In genomic region chr17:69158690-69159089, GRCm38 (mm10) we compare ENCODE assay signal across 11 mouse cellular contexts.
DNase-seq lines count a peak whose midpoint lies in the region; ATAC-seq and TF ChIP-seq lines count a peak whose summit lies in the region.
"Had no signal": no experiment of that assay in that cellular context is flagged by ENCODE, and none has a peak within 500 bp of the region (broad histone marks: within the 10 kb centered on the region; RNA-seq: fewer than 3 reads in every experiment).

No protein-coding gene starts in this region.

- no peak for DNase-seq in hindbrain, embryonic 10.5 days (ENCODE audit: low spot score)
- DNase-seq in embryonic facial prominence, embryonic 11.5 days (ENCODE audit: low spot score) = peak; percentile 24
- DNase-seq in forebrain, embryonic 10.5 days (ENCODE audit: extremely low spot score, low spot score) = no peak
- no peak for DNase-seq in kidney, adult 11 months
- no peak for DNase-seq in kidney, adult 2 months
- DNase-seq: adrenal gland, adult 2 months had no signal

- TF ChIP-seq POLR2A in kidney, adult 2 months (IDR thresholded peaks at IDR 0.05; ENCODE audit: low read depth, low read length) = no peak

- 0 out of 2 replicates have a peak overlapping the region, but pooled peaks have one; percentile 22 for H3K4me2 ChIP-seq in hindbrain, embryonic 12.5 days (replicated peaks)
- H3K4me2 ChIP-seq in embryonic facial prominence, embryonic 11.5 days (ENCODE audit: low read depth, low read length) = no peak overlapping the region
- H3K4me2 ChIP-seq in limb, embryonic 15.5 days = peak overlapping the region; percentile 72

- no peaks in the 10 kb centered on the region; the same call in 1 of the 2 replicates for H3K27me3 ChIP-seq in hindbrain, embryonic 12.5 days
- H3K27me3 ChIP-seq in hindbrain, embryonic 10.5 days (ENCODE audit: insufficient read depth, poor library complexity, severe bottlenecking) = peaks cover 40% of the 10 kb centered on the region
- no peaks in the 10 kb centered on the region for H3K27me3 ChIP-seq in embryonic facial prominence, embryonic 11.5 days (ENCODE audit: control insufficient read depth, insufficient read depth, low read length)
- H3K27me3 ChIP-seq in forebrain, embryonic 10.5 days (ENCODE audit: poor library complexity, severe bottlenecking) = peaks cover 29% of the 10 kb centered on the region
- H3K27me3 ChIP-seq in limb, embryonic 15.5 days = no peaks in the 10 kb centered on the region
- H3K27me3 ChIP-seq in kidney, adult 2 months (replicated peaks; ENCODE audit: control insufficient read depth, insufficient read depth, low read length) = peaks cover 2% of the 10 kb centered on the region; the same call in 1 of the 2 replicates

- TF ChIP-seq CTCF in kidney, adult 2 months (conservative IDR thresholded peaks at IDR 0.05; ENCODE audit: insufficient read depth, insufficient read length, low read depth, low read length) = no peak

- no peak overlapping the region for H3K9ac ChIP-seq in hindbrain, embryonic 12.5 days
- no peak overlapping the region for H3K9ac ChIP-seq in embryonic facial prominence, embryonic 11.5 days (replicated peaks; ENCODE audit: low read length)
- no peak overlapping the region for H3K9ac ChIP-seq in limb, embryonic 15.5 days
- H3K9ac ChIP-seq: liver, embryonic 12.5 days had no signal

- peaks cover 11% of the 10 kb centered on the region; the same call in 1 of the 2 replicates for H3K4me1 ChIP-seq in hindbrain, embryonic 12.5 days
- H3K4me1 ChIP-seq in hindbrain, embryonic 10.5 days (replicated peaks) = peaks cover 21% of the 10 kb centered on the region
- H3K4me1 ChIP-seq in embryonic facial prominence, embryonic 11.5 days (ENCODE audit: control insufficient read depth, insufficient read depth, low read length) = no peaks in the 10 kb centered on the region; the same call in 1 of the 2 replicates
- H3K4me1 ChIP-seq in forebrain, embryonic 10.5 days = peaks cover 28% of the 10 kb centered on the region
- H3K4me1 ChIP-seq in limb, embryonic 15.5 days = peaks cover 21% of the 10 kb centered on the region
- no peaks in the 10 kb centered on the region for H3K4me1 ChIP-seq in kidney, adult 2 months (ENCODE audit: control insufficient read depth, insufficient read depth, low read length)
- H3K4me1 ChIP-seq: liver, embryonic 12.5 days had no signal

- H3K27ac ChIP-seq in hindbrain, embryonic 12.5 days = no peak overlapping the region
- H3K27ac ChIP-seq in hindbrain, embryonic 10.5 days = no peak overlapping the region
- H3K27ac ChIP-seq in embryonic facial prominence, embryonic 11.5 days (replicated peaks; ENCODE audit: low read depth, low read length) = no peak overlapping the region
- H3K27ac ChIP-seq in forebrain, embryonic 10.5 days = no peak overlapping the region
- H3K27ac ChIP-seq in limb, embryonic 15.5 days = peak overlapping the region; percentile 40
- no peak overlapping the region for H3K27ac ChIP-seq in kidney, adult 2 months (ENCODE audit: insufficient read depth, low read depth, low read length)
- H3K27ac ChIP-seq: liver, embryonic 12.5 days had no signal

- 73% methylated on average over 5 of the region's 5 CpGs for WGBS in hindbrain, embryonic 12.5 days
- WGBS in hindbrain, embryonic 10.5 days = 88% methylated on average over 5 of the region's 5 CpGs
- WGBS in embryonic facial prominence, embryonic 11.5 days = 53% methylated on average over 5 of the region's 5 CpGs
- 83% methylated on average over 5 of the region's 5 CpGs for WGBS in forebrain, embryonic 10.5 days
- 20% methylated on average over 5 of the region's 5 CpGs for WGBS in limb, embryonic 15.5 days
- WGBS in kidney, adult 2 months = 81% methylated on average over 5 of the region's 5 CpGs

- H3K9me3 ChIP-seq in hindbrain, embryonic 12.5 days (replicated peaks) = no peaks in the 10 kb centered on the region
- H3K9me3 ChIP-seq in hindbrain, embryonic 10.5 days = no peaks in the 10 kb centered on the region
- H3K9me3 ChIP-seq in embryonic facial prominence, embryonic 11.5 days (replicated peaks; ENCODE audit: control insufficient read depth, low read length) = no peaks in the 10 kb centered on the region
- no peaks in the 10 kb centered on the region for H3K9me3 ChIP-seq in forebrain, embryonic 10.5 days
- H3K9me3 ChIP-seq in limb, embryonic 15.5 days = no peaks in the 10 kb centered on the region
- H3K9me3 ChIP-seq: liver, embryonic 12.5 days had no signal

- H3K36me3 ChIP-seq in hindbrain, embryonic 12.5 days = no peaks in the 10 kb centered on the region
- H3K36me3 ChIP-seq in hindbrain, embryonic 10.5 days = no peaks in the 10 kb centered on the region
- no peaks in the 10 kb centered on the region for H3K36me3 ChIP-seq in embryonic facial prominence, embryonic 11.5 days (replicated peaks; ENCODE audit: control insufficient read depth, insufficient read depth, low read depth, low read length)
- no peaks in the 10 kb centered on the region for H3K36me3 ChIP-seq in forebrain, embryonic 10.5 days (replicated peaks)
- H3K36me3 ChIP-seq in limb, embryonic 15.5 days = no peaks in the 10 kb centered on the region
- H3K36me3 ChIP-seq in kidney, adult 2 months (ENCODE audit: control insufficient read depth, insufficient read depth, low read length) = no peaks in the 10 kb centered on the region
- H3K36me3 ChIP-seq: G1E; liver, embryonic 12.5 days had no signal

- no peak for ATAC-seq in hindbrain, embryonic 12.5 days (ENCODE audit: low FRiP score)
- ATAC-seq in embryonic facial prominence, embryonic 11.5 days (replicated peaks; ENCODE audit: insufficient number of reproducible peaks, low FRiP score, low TSS enrichment, low read depth) = no peak
- ATAC-seq in limb, embryonic 15.5 days (ENCODE audit: insufficient number of reproducible peaks, low FRiP score, low TSS enrichment, low read depth) = no peak
- ATAC-seq in erythroblast, adult 5-6 weeks (replicated peaks; ENCODE audit: low FRiP score, poor library complexity, severe bottlenecking) = no peak
- ATAC-seq: liver, embryonic 12.5 days had no signal

- peak overlapping the region; percentile 70; the same call in 1 of the 2 replicates for H3K4me3 ChIP-seq in hindbrain, embryonic 12.5 days
- H3K4me3 ChIP-seq in hindbrain, embryonic 10.5 days = no peak overlapping the region; the same call in 1 of the 2 replicates
- no peak overlapping the region for H3K4me3 ChIP-seq in embryonic facial prominence, embryonic 11.5 days (ENCODE audit: low read depth, low read length)
- peak overlapping the region; percentile 90; the same call in 1 of the 2 replicates for H3K4me3 ChIP-seq in forebrain, embryonic 10.5 days
- H3K4me3 ChIP-seq in limb, embryonic 15.5 days = peak overlapping the region; percentile 96
- no peak overlapping the region for H3K4me3 ChIP-seq in kidney, adult 2 months (ENCODE audit: insufficient read depth, low read depth, low read length)

Comparison
In these comparisons a context has a peak if more than half of its experiments do, and no peak if none do; other contexts are left out.
1. H3K4me3 ChIP-seq: peak in hindbrain, embryonic 12.5 days (single experiment), forebrain, embryonic 10.5 days (single experiment) and limb, embryonic 15.5 days (single experiment); none in hindbrain, embryonic 10.5 days (single experiment), embryonic facial prominence, embryonic 11.5 days (single experiment) and kidney, adult 2 months (single experiment).